Mouse (Mus musculus): Measurements from ENCODE around the gene Lbx2.

Gene Lbx2

DNA sequence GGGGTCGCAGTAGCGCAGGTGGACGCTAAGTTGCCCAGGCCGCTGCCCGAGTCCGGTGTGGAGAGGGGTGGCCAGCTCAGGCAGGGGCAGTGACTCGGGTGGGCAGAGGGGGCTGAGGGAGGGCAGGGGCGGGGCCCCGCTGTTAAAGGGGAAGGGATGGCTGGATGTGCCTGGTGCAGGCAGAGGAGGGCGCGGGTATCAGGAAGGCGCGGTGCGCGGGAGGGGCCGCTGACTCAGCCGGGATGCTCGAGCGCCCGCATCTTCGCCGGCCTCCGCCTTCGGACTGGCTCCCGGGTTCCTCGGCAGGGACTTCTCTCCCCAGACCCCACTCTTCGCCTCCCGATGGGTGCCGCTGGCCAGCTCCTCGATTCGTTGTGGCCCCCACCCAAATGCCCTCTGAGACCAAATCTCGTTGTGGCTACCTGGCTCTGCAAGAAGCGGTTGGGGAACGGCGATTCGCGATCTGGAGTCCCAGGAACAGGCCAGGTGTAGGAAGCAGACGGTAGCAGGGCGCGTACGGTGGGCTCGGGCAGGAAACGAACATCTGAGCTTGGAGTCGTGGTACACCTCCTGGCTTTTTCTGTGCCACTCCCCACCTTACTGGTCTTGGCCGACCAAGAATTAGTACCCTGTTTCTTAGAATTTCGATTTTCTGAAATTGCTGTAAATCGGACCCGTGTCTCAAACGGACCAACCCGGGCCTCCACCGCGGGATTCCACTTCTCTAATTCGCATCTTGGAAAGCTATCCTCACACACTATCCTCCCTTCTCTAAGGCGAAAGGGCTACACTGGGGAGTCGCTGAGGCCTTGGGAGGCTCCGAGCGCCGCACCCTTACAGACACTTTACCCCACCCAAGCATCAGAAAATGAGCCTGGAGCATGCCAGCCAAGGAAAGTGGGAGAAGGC is 15.6 kb upstream of the Lbx2 start:
- DNase-seq (ENCODE audit: low spot score in 2 of 2), result no peak

DNA sequence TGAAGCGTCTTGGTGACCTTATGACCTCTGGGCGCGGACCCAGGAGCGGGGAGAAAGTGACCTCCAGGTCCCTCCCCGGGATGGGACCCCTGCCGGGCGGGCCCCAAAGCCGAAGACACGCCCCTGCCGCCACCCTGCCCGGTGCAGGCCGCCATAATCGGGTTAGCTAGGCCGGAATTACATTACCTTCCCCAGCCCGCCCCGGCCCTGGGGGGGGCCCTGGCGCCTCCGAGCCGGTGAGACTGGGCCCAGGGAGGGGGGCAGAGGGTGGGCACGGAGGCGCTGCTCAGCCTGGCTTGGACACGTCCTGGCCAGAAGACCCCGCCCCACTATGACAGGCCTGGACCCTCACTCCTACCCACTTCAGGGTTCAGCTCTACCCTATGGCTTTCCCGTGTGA is 14.9 kb upstream of the Lbx2 start:
- no peak for DNase-seq (ENCODE audit: low spot score in 2 of 2)

GRCm38 (mm10) chr6:83074979-83075378 is 11.2 kb upstream of the Lbx2 start:
- no peak for DNase-seq (ENCODE audit: low spot score in 2 of 2)

- DNase-seq (ENCODE audit: low spot score in 2 of 2), result no peak
These were observed 8.4 kb upstream of the Lbx2 start, which contains the start of gene Pcgf1 for GRCm38 (mm10) chr6:83077630-83078323. TSS of gene Pcgf1 (plus strand) at chr6:83077869.

- DNase-seq (ENCODE audit: low spot score in 2 of 2), result peak; percentile 99 to 100
These were observed 7.8 kb upstream of the Lbx2 start for GRCm38 (mm10) chr6:83078324-83078858.

- no peak for DNase-seq (ENCODE audit: low spot score in 2 of 2)
These were observed 6.0 kb upstream of the Lbx2 start for GRCm38 (mm10) chr6:83080210-83080609.

GRCm38 (mm10) chr6:83083497-83083896 is 2.7 kb upstream of the Lbx2 start:
- no peak for DNase-seq (ENCODE audit: low spot score in 2 of 2)

GRCm38 (mm10) chr6:83084477-83084876 is 1.7 kb upstream of the Lbx2 start:
- no peak for DNase-seq (ENCODE audit: low spot score in 2 of 2)

GRCm38 (mm10) chr6:83087205-83087925 is 1.2 kb downstream of the Lbx2 start:
- DNase-seq (ENCODE audit: low spot score in 2 of 2), result no peak

GRCm38 (mm10) chr6:83087926-83088260 is 1.7 kb downstream of the Lbx2 start:
- no peak for DNase-seq (ENCODE audit: low spot score in 2 of 2)

DNA sequence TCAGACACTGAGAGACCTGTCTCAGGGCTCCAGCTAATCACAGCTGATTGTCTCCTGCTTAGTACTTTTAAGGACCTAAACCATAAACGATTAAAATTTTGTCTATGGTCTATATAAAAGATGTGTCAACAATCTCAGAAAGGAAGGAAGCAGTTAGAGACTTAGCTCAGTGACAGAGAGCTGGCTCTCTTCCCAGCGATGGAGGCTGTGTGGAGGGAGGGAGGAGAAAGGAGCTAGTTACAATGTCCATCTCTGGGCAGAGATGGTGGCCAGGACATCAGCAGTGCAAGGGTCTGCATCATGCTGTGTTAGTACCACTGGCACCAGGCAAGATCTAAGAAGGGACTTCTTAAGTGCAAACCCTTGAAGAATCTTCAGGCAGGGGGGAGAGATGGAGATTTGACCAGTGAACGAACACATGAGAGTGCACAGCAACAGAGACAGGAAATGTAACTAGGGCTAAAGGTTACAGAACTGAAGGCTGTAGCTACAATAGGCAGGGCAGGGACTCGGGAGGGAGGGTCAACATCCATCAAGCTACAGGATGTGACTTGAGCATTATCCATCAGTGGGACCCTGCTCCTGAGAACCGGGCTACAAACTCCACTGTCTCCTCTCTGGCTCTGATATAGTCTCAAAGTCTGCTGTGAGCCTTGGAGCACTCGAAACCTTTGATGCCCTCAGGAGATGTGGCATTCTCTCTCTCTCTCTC is 6.4 kb downstream of the Lbx2 start:
- DNase-seq (ENCODE audit: low spot score in 2 of 2), result no peak

- no peak for DNase-seq (ENCODE audit: low spot score in 2 of 2)
These were observed 9.8 kb downstream of the Lbx2 start for GRCm38 (mm10) chr6:83095968-83096367.

DNA sequence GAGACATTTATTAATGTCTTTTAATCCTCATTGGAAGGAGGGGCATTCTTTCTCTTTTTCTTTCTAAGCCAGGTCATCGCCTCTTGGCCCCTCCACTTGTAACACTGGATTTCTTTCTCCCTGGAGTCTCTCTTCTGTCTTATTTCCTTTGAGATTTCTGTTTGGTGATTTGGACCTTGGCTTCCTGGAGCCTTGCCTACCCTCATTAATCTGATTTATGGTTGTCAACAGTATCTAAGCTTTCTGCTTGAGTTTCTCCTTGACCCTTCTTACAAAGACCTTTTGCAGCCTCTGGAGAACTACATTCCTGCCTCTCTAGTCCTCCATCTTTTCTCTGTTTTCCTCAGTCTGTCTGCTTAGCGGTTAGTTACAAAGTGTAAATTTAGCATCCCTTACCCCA is 12.2 kb downstream of the Lbx2 start:
- no peak for DNase-seq (ENCODE audit: low spot score in 2 of 2)

DNA sequence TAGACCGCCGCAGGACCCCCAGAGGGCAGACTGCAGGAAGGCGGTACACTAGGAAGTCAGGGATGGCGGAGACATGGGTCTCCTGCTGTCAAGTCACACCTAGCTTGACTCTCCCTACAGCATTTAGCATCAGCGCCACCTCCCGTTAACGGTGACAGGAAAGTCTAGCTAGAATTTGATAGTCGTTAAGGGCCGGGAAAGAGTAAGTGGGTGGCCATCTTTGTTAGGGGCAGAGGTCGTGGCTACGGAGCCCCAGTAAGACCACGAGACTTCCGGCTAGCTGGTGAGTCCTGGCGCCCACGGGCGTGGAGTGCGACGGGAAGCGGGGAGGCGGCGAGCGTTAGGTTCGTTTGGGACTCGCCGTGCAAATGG is 15.1 kb downstream of the Lbx2 start, which contains the start of the genes Ccdc142 and Gm42688:
TSS of gene Ccdc142 (plus strand) at position 286 of the 372 bp plus-strand sequence.
TSS of gene Gm42688 (plus strand) at position 302 of the 372 bp plus-strand sequence.
- peak; percentile 78 to 80 for DNase-seq (ENCODE audit: low spot score in 2 of 2)

GRCm38 (mm10) chr6:83101688-83102556 is 15.8 kb downstream of the Lbx2 start:
- DNase-seq (ENCODE audit: low spot score in 2 of 2), result peak in 1 of 2 experiments; percentile 25

DNA sequence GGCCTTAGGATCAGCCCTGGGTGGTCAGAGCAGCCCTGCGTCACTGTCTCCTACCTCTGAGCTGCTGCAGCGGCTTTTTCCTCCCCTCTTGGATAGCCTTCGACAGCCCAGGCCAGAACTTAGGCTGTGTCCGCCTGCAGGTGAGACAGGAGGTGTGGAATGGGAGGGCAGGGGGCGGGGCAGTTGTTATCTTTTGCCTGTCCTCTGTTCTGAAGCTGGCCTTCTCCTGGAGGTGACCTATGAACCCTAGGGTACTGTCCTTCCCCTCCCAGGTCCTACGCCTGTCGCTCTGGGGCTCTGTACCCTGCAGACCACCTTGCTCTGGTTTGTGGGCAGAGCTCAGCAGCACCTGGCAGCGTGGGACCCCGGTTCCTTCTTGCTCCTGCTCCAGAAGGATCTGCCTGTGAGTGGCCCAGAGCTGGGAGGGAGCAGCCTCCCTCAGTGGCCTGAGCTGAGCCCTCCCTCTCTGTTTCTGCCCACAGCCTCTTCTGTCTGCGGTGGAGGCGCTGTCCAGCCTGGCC is 17.0 kb downstream of the Lbx2 start:
- DNase-seq (ENCODE audit: low spot score in 2 of 2), result no peak

DNA sequence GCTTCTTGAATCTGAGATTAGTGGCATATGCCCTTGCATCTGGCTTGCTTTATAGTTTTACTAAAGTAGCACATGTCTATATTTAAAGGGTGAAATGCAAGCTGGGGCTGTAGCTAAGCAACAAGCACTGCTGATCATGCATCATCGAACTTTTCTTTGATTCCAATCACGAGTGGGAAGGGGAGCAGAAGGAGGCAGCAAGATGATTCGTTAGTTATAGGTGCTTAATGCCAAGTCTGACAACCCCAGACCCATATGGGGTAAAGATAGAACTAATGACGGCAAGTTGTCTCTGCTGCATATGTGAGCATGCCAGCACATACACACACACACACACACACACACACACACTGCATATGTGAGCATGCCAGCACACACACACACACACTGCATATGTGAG is 18.0 kb downstream of the Lbx2 start:
- DNase-seq (ENCODE audit: low spot score in 2 of 2), result no peak

- DNase-seq (ENCODE audit: low spot score in 2 of 2), result peak in 1 of 2 experiments; percentile 62
These were observed 21.6 kb downstream of the Lbx2 start for GRCm38 (mm10) chr6:83107566-83108400.
